Mouse (Mus musculus) megakaryocyte, embryonic 14.5 days (primary cell): ENCODE results near the gene Mef2c.

Source experiments
- FLI1 ChIP-seq: IDR thresholded peaks from 2 replicates; pipeline ENCODE4 v1.6.1; 2012; ENCODE audit warnings: low read length, inconsistent platforms, mixed read lengths
- GATA1 ChIP-seq: IDR thresholded peaks from 3 replicates; pipeline ENCODE4 v1.6.1; 2012; ENCODE audit warnings: mixed read lengths, low read length, inconsistent platforms, borderline replicate concordance

DNA sequence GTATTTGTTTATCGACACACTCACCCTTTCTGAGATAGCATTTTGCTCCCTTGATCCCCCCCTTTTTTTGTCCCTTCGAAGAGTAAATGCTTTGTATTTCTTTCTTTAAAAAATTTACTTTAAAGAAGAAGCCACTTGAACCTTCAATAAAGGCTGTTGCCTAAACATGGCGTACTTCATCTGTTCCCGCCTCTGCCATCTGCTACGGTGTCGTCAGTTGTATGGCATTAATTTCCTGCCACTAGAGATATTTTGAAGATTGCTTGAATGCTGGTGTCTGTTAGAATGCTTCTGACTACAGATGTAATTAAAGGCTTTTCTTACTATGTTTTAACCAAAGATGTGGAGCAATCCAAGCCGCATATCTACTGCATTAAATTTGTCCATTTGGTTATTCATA is 162.3 kb downstream of the Mef2c start:
- no peak for TF ChIP-seq FLI1
- TF ChIP-seq GATA1 = no peak
